Mouse (Mus musculus) forebrain, embryonic 10.5 days (tissue): ENCODE measurements around the gene Rpn1. TPM values are rescaled to one million over a fixed set of nuclear protein-coding genes. Genes with fewer than 3 reads are reported as not detected.
A peak's percentile ranks its signal among the peaks of the same experiment; 100 is the strongest.

Experiments used
- DNase-seq: peaks from one replicate; pipeline ENCODE4 v3.0.0-alpha.2; 2017; ENCODE audit warnings: low spot score; ENCODE audit errors: extremely low spot score
- H3K27ac ChIP-seq: fragments of 300-500 bp; sonication (generic); 2 replicates; pipeline ENCODE4 v1.5.1; 2016; ENCODE audit warnings: mild to moderate bottlenecking
- H3K27me3 ChIP-seq: fragments of 300-500 bp; sonication (generic); 2 replicates; pipeline ENCODE4 v1.6.1; 2016; ENCODE audit warnings: mild to moderate bottlenecking; ENCODE audit not compliant: poor library complexity, severe bottlenecking
- H3K36me3 ChIP-seq: fragments of 300-500 bp; sonication (generic); replicated peaks from 2 replicates; pipeline ENCODE4 v1.6.1; 2016; ENCODE audit warnings: mild to moderate bottlenecking, moderate library complexity
- H3K4me1 ChIP-seq: fragments of 300-500 bp; sonication (generic); 2 replicates; pipeline ENCODE4 v1.6.1; 2016
- H3K4me3 ChIP-seq: fragments of 300-500 bp; sonication (generic); 2 replicates; pipeline ENCODE4 v1.5.1; 2016; ENCODE audit warnings: mild to moderate bottlenecking, moderate library complexity
- H3K9me3 ChIP-seq: fragments of 300-500 bp; sonication (generic); 2 replicates; pipeline ENCODE4 v1.6.1; 2016; ENCODE audit warnings: mild to moderate bottlenecking, moderate library complexity
- WGBS: fragments of 180-500 bp; shearing (Covaris S2); methylation state at CpG from one replicate; pipeline ENCODE4 v1.1.7; 2016; 5-methylcytosine and 5-hydroxymethylcytosine counted together
- polyA plus RNA-seq: library from polyadenylated mRNA; unstranded; fragments of >200 nt; fragmentation: Nextera tagmentation; extraction: Ambion mirVana; gene quantifications from 2 replicates; pipeline ENCODE4 v1.2.1, GENCODE M21; 2016

Gene Rpn1
- polyA plus RNA-seq, 1 experiment from 2014 or later = 301 TPM

- Histone ChIP-seq H3K4me3 (no peak overlapping the region), H3K36me3 (no peaks in the 10 kb centered on the region), H3K4me1 (peaks cover 14% of the 10 kb centered on the region), H3K9me3 (no peaks in the 10 kb centered on the region), H3K27me3 (no peaks in the 10 kb centered on the region; the same call in 1 of the 2 replicates), H3K27ac (no peak overlapping the region)
- no peak for DNase-seq
- 84% methylated on average over 5 of the region's 5 CpGs for WGBS
These were observed 13.1 kb upstream of the Rpn1 start for GRCm38 (mm10) chr6:88071216-88071615.

- 4% methylated on average over 32 of the region's 32 CpGs for WGBS
- peak overlapping the region; percentile 90 for H3K27ac ChIP-seq
- peak; percentile 96 for DNase-seq
- peaks cover 14% of the 10 kb centered on the region for H3K4me1 ChIP-seq
- H3K9me3 ChIP-seq = no peaks in the 10 kb centered on the region
- peak overlapping the region; percentile 55 for H3K4me3 ChIP-seq
- peaks cover 25% of the 10 kb centered on the region for H3K27me3 ChIP-seq
- H3K36me3 ChIP-seq = no peaks in the 10 kb centered on the region
These were observed 9.3 kb upstream of the Rpn1 start for GRCm38 (mm10) chr6:88074752-88075554.

- WGBS = 88% methylated on average over 1 of the region's 1 CpGs
- no peak for DNase-seq
- no peaks in the 10 kb centered on the region for H3K36me3 ChIP-seq
- H3K9me3 ChIP-seq = no peaks in the 10 kb centered on the region
- H3K4me1 ChIP-seq = peaks cover 14% of the 10 kb centered on the region
- peaks cover 36% of the 10 kb centered on the region for H3K27me3 ChIP-seq
- peak overlapping the region; percentile 55; the same call in 1 of the 2 replicates for H3K4me3 ChIP-seq
- H3K27ac ChIP-seq = no peak overlapping the region
These were observed 8.2 kb upstream of the Rpn1 start for GRCm38 (mm10) chr6:88075960-88076517.

GRCm38 (mm10) chr6:88083095-88083494 lies 1.2 kb upstream of the Rpn1 start:
- Histone ChIP-seq H3K4me1 (peaks cover 28% of the 10 kb centered on the region), H3K4me3 (no peak overlapping the region), H3K36me3 (peaks cover 11% of the 10 kb centered on the region), H3K9me3 (no peaks in the 10 kb centered on the region), H3K27ac (no peak overlapping the region), H3K27me3 (peaks cover 26% of the 10 kb centered on the region)
- WGBS = 87% methylated on average over 7 of the region's 7 CpGs
- no peak for DNase-seq

- peaks cover 28% of the 10 kb centered on the region for H3K4me1 ChIP-seq
- no peak for DNase-seq
- H3K36me3 ChIP-seq = peaks cover 16% of the 10 kb centered on the region
- WGBS = 61% methylated on average over 3 of the region's 3 CpGs
- no peaks in the 10 kb centered on the region for H3K9me3 ChIP-seq
- peaks cover 26% of the 10 kb centered on the region for H3K27me3 ChIP-seq
- H3K4me3 ChIP-seq = peak overlapping the region; percentile 100
- H3K27ac ChIP-seq = peak overlapping the region; percentile 95
These were observed 610 bp upstream of the Rpn1 start for GRCm38 (mm10) chr6:88083672-88084071.

GRCm38 (mm10) chr6:88088971-88089370 lies 4.7 kb downstream of the Rpn1 start:
- DNase-seq = no peak
- Histone ChIP-seq H3K27me3 (no peaks in the 10 kb centered on the region), H3K36me3 (peaks cover 69% of the 10 kb centered on the region), H3K4me1 (peaks cover 24% of the 10 kb centered on the region), H3K4me3 (no peak overlapping the region), H3K27ac (no peak overlapping the region), H3K9me3 (no peaks in the 10 kb centered on the region)
- WGBS = 71% methylated on average over 1 of the region's 1 CpGs

GRCm38 (mm10) chr6:88095377-88095776 lies 11.1 kb downstream of the Rpn1 start:
- peaks cover 100% of the 10 kb centered on the region for H3K36me3 ChIP-seq
- H3K27ac ChIP-seq = no peak overlapping the region
- 89% methylated on average over 7 of the region's 7 CpGs for WGBS
- H3K4me1 ChIP-seq = no peaks in the 10 kb centered on the region
- H3K4me3 ChIP-seq = no peak overlapping the region
- H3K27me3 ChIP-seq = no peaks in the 10 kb centered on the region
- H3K9me3 ChIP-seq = no peaks in the 10 kb centered on the region
- DNase-seq = no peak

- Histone ChIP-seq H3K27me3 (no peaks in the 10 kb centered on the region), H3K9me3 (no peaks in the 10 kb centered on the region), H3K27ac (no peak overlapping the region), H3K4me3 (no peak overlapping the region), H3K4me1 (peaks cover 17% of the 10 kb centered on the region), H3K36me3 (peaks cover 79% of the 10 kb centered on the region)
- WGBS = 93% methylated on average over 6 of the region's 6 CpGs
- DNase-seq = no peak
These were observed 17.8 kb downstream of the Rpn1 start for GRCm38 (mm10) chr6:88102096-88102495.

- DNase-seq = peak; percentile 92
- peak overlapping the region; percentile 80 for H3K27ac ChIP-seq
- 11% methylated on average over 32 of the region's 32 CpGs for WGBS
- peak overlapping the region; percentile 34 for H3K4me3 ChIP-seq
- H3K4me1 ChIP-seq = peaks cover 20% of the 10 kb centered on the region
- H3K36me3 ChIP-seq = peaks cover 40% of the 10 kb centered on the region
- H3K27me3 ChIP-seq = no peaks in the 10 kb centered on the region
- no peaks in the 10 kb centered on the region for H3K9me3 ChIP-seq
These were observed 21.7 kb downstream of the Rpn1 start for GRCm38 (mm10) chr6:88105783-88106611.

GRCm38 (mm10) chr6:88106612-88107123 lies 22.4 kb downstream of the Rpn1 start:
- Histone ChIP-seq H3K9me3 (no peaks in the 10 kb centered on the region), H3K36me3 (peaks cover 33% of the 10 kb centered on the region), H3K4me1 (peaks cover 20% of the 10 kb centered on the region), H3K27me3 (no peaks in the 10 kb centered on the region), H3K4me3 (peak overlapping the region; percentile 34), H3K27ac (peak overlapping the region; percentile 80)
- DNase-seq = no peak
- WGBS = 93% methylated on average over 12 of the region's 12 CpGs

GRCm38 (mm10) chr6:88107661-88108535 lies 23.6 kb downstream of the Rpn1 start:
- WGBS = 90% methylated on average over 10 of the region's 10 CpGs

GRCm38 (mm10) chr6:88113139-88113538 lies 28.9 kb downstream of the Rpn1 start:
- 32% methylated on average over 7 of the region's 7 CpGs for WGBS
- Histone ChIP-seq H3K9me3 (no peaks in the 10 kb centered on the region), H3K36me3 (no peaks in the 10 kb centered on the region), H3K27ac (peak overlapping the region; percentile 79), H3K27me3 (peaks cover 3% of the 10 kb centered on the region; the same call in 1 of the 2 replicates), H3K4me3 (no peak overlapping the region), H3K4me1 (peaks cover 19% of the 10 kb centered on the region)
- peak; percentile 73 for DNase-seq

More at GRCm38 (mm10) chr6:88107661-88108535, 23.6 kb downstream of the Rpn1 start:
- H3K9me3 ChIP-seq = no peaks in the 10 kb centered on the region
- no peaks in the 10 kb centered on the region for H3K27me3 ChIP-seq
- no peak overlapping the region for H3K27ac ChIP-seq
- no peak overlapping the region for H3K4me3 ChIP-seq
- peaks cover 23% of the 10 kb centered on the region for H3K4me1 ChIP-seq
- no peak for DNase-seq
- H3K36me3 ChIP-seq = peaks cover 21% of the 10 kb centered on the region
